Mouse (Mus musculus): ENCODE measurements around the gene Cdk9. TPM values are rescaled to one million over a fixed set of nuclear protein-coding genes. Genes with fewer than 3 reads are reported as not detected.
A peak's percentile ranks its signal among the peaks of the same experiment; 100 is the strongest.

Gene Cdk9
- polyA plus RNA-seq, 1 experiment from 2014 or later, result 82.7 TPM

- no peaks in the 10 kb centered on the region for H3K36me3 ChIP-seq (ENCODE audit: control insufficient read depth, insufficient read depth, low read length)
- 0 out of 2 replicates have a peak, but pooled peaks cover 6% of the 10 kb centered on the region for H3K4me1 ChIP-seq (ENCODE audit: control insufficient read depth, insufficient read depth, low read length)
- 36% methylated on average over 8 of the region's 10 CpGs for WGBS
- H3K27ac ChIP-seq (ENCODE audit: low read length), result peak overlapping the region; percentile 22; the same call in 1 of the 2 replicates
- no peaks in the 10 kb centered on the region for H3K9me3 ChIP-seq (replicated peaks; ENCODE audit: control insufficient read depth, low read length)
- peak overlapping the region; percentile 61 for H3K9ac ChIP-seq (ENCODE audit: low read length)
- H3K4me2 ChIP-seq (ENCODE audit: low read depth, low read length), result peak overlapping the region; percentile 59
- peak overlapping the region; percentile 45 for H3K4me3 ChIP-seq (replicated peaks; ENCODE audit: low read length)
- ATAC-seq (ENCODE audit: insufficient read depth, low FRiP score), result peak; percentile 32
- H3K27me3 ChIP-seq (ENCODE audit: control insufficient read depth, insufficient read depth, low read length), result no peaks in the 10 kb centered on the region
These were observed 38.8 kb upstream of the Cdk9 start for GRCm38 (mm10) chr2:32751665-32752033.

DNA sequence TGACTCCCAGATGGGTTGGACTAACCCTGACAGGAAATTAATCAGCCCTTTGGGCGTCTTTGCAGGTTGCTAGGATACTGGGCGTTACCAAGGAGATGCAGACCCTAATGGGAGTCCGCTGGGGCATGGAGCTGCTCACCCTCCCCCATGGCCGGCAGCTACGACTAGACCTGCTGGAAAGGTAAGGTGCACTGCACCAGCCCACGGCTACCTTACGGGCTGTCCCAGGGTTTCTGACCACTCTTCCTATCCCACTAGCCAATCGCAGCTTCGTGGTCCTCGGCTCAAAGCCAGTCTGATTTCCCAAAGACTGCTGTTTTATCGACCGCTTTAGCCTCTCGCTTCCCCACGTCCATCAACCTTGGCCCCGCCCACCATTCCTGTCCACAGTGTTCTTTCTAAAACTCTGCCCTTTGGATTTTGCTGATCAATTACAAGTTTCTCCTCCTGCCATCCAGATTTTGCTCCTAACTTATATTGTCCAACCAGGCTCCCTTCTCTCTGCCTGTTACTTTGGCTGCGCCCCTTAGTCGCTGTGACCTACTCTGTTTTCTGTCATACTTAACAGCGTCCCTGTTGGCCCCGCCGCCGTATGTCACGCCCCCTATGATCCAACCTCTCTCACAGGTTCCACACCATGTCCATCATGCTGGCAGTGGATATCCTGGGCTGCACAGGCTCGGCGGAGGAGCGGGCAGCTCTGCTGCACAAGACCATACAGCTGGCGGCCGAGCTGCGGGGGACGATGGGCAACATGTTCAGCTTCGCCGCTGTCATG is 38.2 kb upstream of the Cdk9 start:
- 0 out of 2 replicates have a peak, but pooled peaks cover 6% of the 10 kb centered on the region for H3K4me1 ChIP-seq (ENCODE audit: control insufficient read depth, insufficient read depth, low read length)
- WGBS, result 21% methylated on average over 31 of the region's 31 CpGs
- H3K27me3 ChIP-seq (ENCODE audit: control insufficient read depth, insufficient read depth, low read length), result no peaks in the 10 kb centered on the region
- H3K4me3 ChIP-seq (replicated peaks; ENCODE audit: low read length), result peak overlapping the region; percentile 45
- peak overlapping the region; percentile 61 for H3K9ac ChIP-seq (ENCODE audit: low read length)
- H3K9me3 ChIP-seq (replicated peaks; ENCODE audit: control insufficient read depth, low read length), result no peaks in the 10 kb centered on the region
- H3K4me2 ChIP-seq (ENCODE audit: low read depth, low read length), result peak overlapping the region; percentile 59
- no peaks in the 10 kb centered on the region for H3K36me3 ChIP-seq (ENCODE audit: control insufficient read depth, insufficient read depth, low read length)
- H3K27ac ChIP-seq (ENCODE audit: low read length), result 0 out of 2 replicates have a peak overlapping the region, but pooled peaks have one; percentile 22
- ATAC-seq (ENCODE audit: insufficient read depth, low FRiP score), result peak; percentile 90

- H3K36me3 ChIP-seq (ENCODE audit: control insufficient read depth, insufficient read depth, low read length), result no peaks in the 10 kb centered on the region
- H3K9me3 ChIP-seq (replicated peaks; ENCODE audit: control insufficient read depth, low read length), result no peaks in the 10 kb centered on the region
- no peak overlapping the region for H3K4me3 ChIP-seq (replicated peaks; ENCODE audit: low read length)
- ATAC-seq (ENCODE audit: insufficient read depth, low FRiP score), result no peak
- no peak overlapping the region for H3K4me2 ChIP-seq (ENCODE audit: low read depth, low read length)
- H3K9ac ChIP-seq (ENCODE audit: low read length), result no peak overlapping the region
- H3K27me3 ChIP-seq (ENCODE audit: control insufficient read depth, insufficient read depth, low read length), result no peaks in the 10 kb centered on the region
- H3K4me1 ChIP-seq (ENCODE audit: control insufficient read depth, insufficient read depth, low read length), result 0 out of 2 replicates have a peak, but pooled peaks cover 6% of the 10 kb centered on the region
- no peak overlapping the region for H3K27ac ChIP-seq (ENCODE audit: low read length)
- WGBS, result 71% methylated on average over 7 of the region's 7 CpGs
These were observed 37.3 kb upstream of the Cdk9 start for GRCm38 (mm10) chr2:32750199-32750598.

DNA sequence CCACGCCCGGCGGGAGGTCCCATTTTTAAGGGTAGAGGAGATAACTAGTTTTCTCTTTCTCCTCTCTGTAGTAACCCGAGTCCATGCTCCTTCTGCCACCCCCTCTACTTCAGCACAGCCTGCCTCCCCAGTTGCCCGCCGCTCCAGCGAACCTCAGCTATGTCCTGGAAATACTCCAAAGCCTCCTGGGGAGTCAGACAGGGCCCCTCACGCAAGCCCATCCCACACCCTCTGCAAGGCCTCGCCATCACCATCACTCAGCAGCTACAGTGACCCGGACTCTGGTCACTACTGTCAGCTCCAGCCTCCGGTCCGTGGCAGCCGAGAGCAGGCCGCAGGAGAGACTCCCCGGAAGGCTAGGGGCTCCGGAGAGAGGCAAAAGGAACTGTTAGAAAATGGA is 36.2 kb upstream of the Cdk9 start:
- Histone ChIP-seq H3K36me3 (ENCODE audit: control insufficient read depth, insufficient read depth, low read length) (no peaks in the 10 kb centered on the region), H3K27me3 (ENCODE audit: control insufficient read depth, insufficient read depth, low read length) (no peaks in the 10 kb centered on the region), H3K4me2 (ENCODE audit: low read depth, low read length) (no peak overlapping the region), H3K4me3 (replicated peaks; ENCODE audit: low read length) (no peak overlapping the region), H3K4me1 (ENCODE audit: control insufficient read depth, insufficient read depth, low read length) (0 out of 2 replicates have a peak, but pooled peaks cover 6% of the 10 kb centered on the region), H3K27ac (ENCODE audit: low read length) (no peak overlapping the region), H3K9me3 (replicated peaks; ENCODE audit: control insufficient read depth, low read length) (no peaks in the 10 kb centered on the region), H3K9ac (ENCODE audit: low read length) (no peak overlapping the region)
- WGBS, result 90% methylated on average over 16 of the region's 16 CpGs
- ATAC-seq (ENCODE audit: insufficient read depth, low FRiP score), result no peak

DNA sequence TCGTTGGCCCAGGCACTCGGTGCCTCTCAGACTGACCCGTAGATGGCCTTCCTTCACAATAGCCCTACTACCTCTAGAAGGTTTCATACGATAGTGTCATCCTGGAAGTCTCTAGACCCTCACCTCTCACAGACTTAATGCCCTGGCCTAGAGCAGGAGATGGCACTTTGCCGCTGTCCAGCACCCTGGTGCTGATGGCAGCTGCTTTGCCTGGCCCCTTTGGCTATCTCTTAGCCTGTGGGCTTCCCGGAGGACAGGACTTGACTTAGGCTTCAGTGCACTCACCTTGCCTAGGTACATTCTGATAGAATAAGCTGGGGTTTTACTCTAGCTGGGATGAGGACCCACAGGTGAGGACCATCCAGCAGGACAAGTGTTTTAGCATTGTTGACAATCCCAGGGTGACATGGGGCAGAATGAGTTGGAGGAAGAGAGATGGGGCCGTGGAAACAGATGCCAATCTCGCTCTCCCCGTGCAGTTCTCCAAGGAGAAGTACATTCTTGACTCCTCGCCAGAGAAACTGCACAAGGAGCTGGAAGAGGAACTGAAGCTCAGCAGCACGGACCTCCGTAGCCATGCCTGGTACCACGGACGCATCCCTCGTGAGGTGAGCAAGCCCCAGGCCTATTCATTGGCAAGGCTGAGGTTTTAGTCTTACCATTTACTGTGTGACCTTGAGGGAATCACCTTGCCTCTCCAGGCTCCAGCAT is 31.6 kb upstream of the Cdk9 start:
- 66% methylated on average over 15 of the region's 15 CpGs for WGBS
- Histone ChIP-seq H3K4me1 (ENCODE audit: control insufficient read depth, insufficient read depth, low read length) (peaks cover 16% of the 10 kb centered on the region), H3K4me3 (replicated peaks; ENCODE audit: low read length) (no peak overlapping the region), H3K9me3 (replicated peaks; ENCODE audit: control insufficient read depth, low read length) (no peaks in the 10 kb centered on the region), H3K4me2 (ENCODE audit: low read depth, low read length) (no peak overlapping the region), H3K36me3 (ENCODE audit: control insufficient read depth, insufficient read depth, low read length) (no peaks in the 10 kb centered on the region), H3K27me3 (ENCODE audit: control insufficient read depth, insufficient read depth, low read length) (peaks cover 7% of the 10 kb centered on the region; the same call in 1 of the 2 replicates), H3K27ac (ENCODE audit: low read length) (no peak overlapping the region), H3K9ac (ENCODE audit: low read length) (no peak overlapping the region)
- ATAC-seq (ENCODE audit: insufficient read depth, low FRiP score), result no peak

GRCm38 (mm10) chr2:32742173-32742531 is 29.3 kb upstream of the Cdk9 start:
- Histone ChIP-seq H3K9me3 (replicated peaks; ENCODE audit: control insufficient read depth, low read length) (no peaks in the 10 kb centered on the region), H3K4me1 (ENCODE audit: control insufficient read depth, insufficient read depth, low read length) (peaks cover 16% of the 10 kb centered on the region), H3K27ac (ENCODE audit: low read length) (no peak overlapping the region), H3K4me2 (ENCODE audit: low read depth, low read length) (peak overlapping the region; percentile 91), H3K9ac (ENCODE audit: low read length) (no peak overlapping the region), H3K36me3 (ENCODE audit: control insufficient read depth, insufficient read depth, low read length) (no peaks in the 10 kb centered on the region), H3K4me3 (replicated peaks; ENCODE audit: low read length) (peak overlapping the region; percentile 52), H3K27me3 (ENCODE audit: control insufficient read depth, insufficient read depth, low read length) (peaks cover 7% of the 10 kb centered on the region; the same call in 1 of the 2 replicates)
- ATAC-seq (ENCODE audit: insufficient read depth, low FRiP score), result peak; percentile 30
- 16% methylated on average over 18 of the region's 18 CpGs for WGBS

DNA sequence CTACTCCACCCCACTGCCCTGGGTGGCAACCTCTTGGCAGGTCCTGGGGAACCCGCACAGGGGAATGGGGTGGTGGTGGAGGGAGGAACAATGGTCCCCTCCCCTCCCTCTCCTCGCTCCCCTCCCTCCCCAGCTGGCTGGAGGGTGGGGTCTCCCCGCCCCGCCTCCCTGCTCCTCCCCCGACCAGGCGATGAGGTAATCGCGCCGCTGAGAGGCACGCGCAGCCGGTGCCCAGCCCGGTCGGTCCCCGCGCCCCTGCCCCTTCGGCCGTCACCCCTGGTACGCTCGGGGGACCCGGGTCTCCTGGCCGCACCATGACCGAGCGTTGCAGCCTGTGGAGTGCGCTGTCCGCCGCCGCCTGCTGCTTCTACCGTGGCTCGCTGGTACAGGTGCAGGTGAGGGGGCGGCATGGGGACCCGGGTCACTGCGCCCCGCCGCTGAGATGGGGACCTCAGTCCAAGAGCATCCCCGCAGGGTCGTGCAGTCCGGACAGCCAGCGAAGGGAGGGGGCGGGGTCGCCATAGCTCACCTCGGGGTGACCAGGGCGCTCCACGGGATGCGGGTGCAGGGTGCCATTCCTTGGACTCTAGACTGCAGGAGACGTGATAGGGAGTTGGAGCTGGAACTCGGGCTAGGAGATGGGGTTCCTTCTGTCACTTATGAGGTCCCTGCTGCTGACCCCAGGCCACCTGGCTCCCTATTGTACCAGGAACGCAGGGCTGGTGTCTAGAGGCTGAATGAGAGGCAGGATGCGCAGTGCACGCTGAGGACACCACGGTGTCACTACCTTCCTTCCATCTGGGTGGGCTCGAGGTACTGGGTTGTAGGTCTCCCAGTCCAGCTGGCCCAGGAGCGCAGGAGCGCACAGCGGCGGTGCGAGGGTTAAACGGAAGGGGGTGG is 28.6 kb upstream of the Cdk9 start:
- peak overlapping the region; percentile 68 for H3K9ac ChIP-seq (ENCODE audit: low read length)
- no peaks in the 10 kb centered on the region for H3K9me3 ChIP-seq (replicated peaks; ENCODE audit: control insufficient read depth, low read length)
- peak; percentile 37; the same call in 1 of the 2 replicates for ATAC-seq (ENCODE audit: insufficient read depth, low FRiP score)
- peaks cover 7% of the 10 kb centered on the region; the same call in 1 of the 2 replicates for H3K27me3 ChIP-seq (ENCODE audit: control insufficient read depth, insufficient read depth, low read length)
- H3K4me2 ChIP-seq (ENCODE audit: low read depth, low read length), result peak overlapping the region; percentile 91
- peak overlapping the region; percentile 52 for H3K4me3 ChIP-seq (replicated peaks; ENCODE audit: low read length)
- H3K4me1 ChIP-seq (ENCODE audit: control insufficient read depth, insufficient read depth, low read length), result peaks cover 16% of the 10 kb centered on the region
- no peaks in the 10 kb centered on the region for H3K36me3 ChIP-seq (ENCODE audit: control insufficient read depth, insufficient read depth, low read length)
- no peak overlapping the region for H3K27ac ChIP-seq (ENCODE audit: low read length)
- 10% methylated on average over 56 of the region's 58 CpGs for WGBS

- ATAC-seq (ENCODE audit: insufficient read depth, low FRiP score), result no peak
- H3K4me1 ChIP-seq (ENCODE audit: control insufficient read depth, insufficient read depth, low read length), result peaks cover 16% of the 10 kb centered on the region
- H3K27me3 ChIP-seq (ENCODE audit: control insufficient read depth, insufficient read depth, low read length), result peaks cover 7% of the 10 kb centered on the region; the same call in 1 of the 2 replicates
- no peak within 1 kb of the TSS for H3K27ac ChIP-seq (ENCODE audit: low read length)
- H3K9me3 ChIP-seq (replicated peaks; ENCODE audit: control insufficient read depth, low read length), result no peaks in the 10 kb centered on the region
- H3K4me2 ChIP-seq (ENCODE audit: low read depth, low read length), result peak within 1 kb of the TSS; percentile 91
- 11% methylated on average over 10 of the region's 11 CpGs for WGBS
- peak within 1 kb of the TSS; percentile 68 for H3K9ac ChIP-seq (ENCODE audit: low read length)
- peak within 1 kb of the TSS; percentile 52 for H3K4me3 ChIP-seq (replicated peaks; ENCODE audit: low read length)
- H3K36me3 ChIP-seq (ENCODE audit: control insufficient read depth, insufficient read depth, low read length), result no peaks in the 10 kb centered on the region
These were observed 28.0 kb upstream of the Cdk9 start, which contains the start of gene 6330409D20Rik for GRCm38 (mm10) chr2:32740916-32741272. 6330409D20Rik (minus strand) TSS chr2:32741016.

All from stomach, embryonic 16.5 days (tissue).